Mouse (Mus musculus): ENCODE measurements around the gene Dirc2. TPM values are rescaled to one million over a fixed set of nuclear protein-coding genes. Genes with fewer than 3 reads are reported as not detected.

Gene Dirc2
- polyA plus RNA-seq, 1 experiment from 2014 or later: 20.1 TPM

- Histone ChIP-seq H3K36me3 (ENCODE audit: control insufficient read depth, insufficient read depth, low read length) (no peaks in the 10 kb centered on the region), H3K4me3 (ENCODE audit: control insufficient read depth in 1 of 2, insufficient read depth in 1 of 2, low read depth in 1 of 2, low read length in 2 of 2) (no peak overlapping the region), H3K27ac (replicated peaks in 1 of 2; ENCODE audit: control insufficient read depth in 1 of 2, insufficient read depth in 1 of 2, low read depth in 2 of 2, low read length in 2 of 2) (no peak overlapping the region), H3K4me1 (ENCODE audit: control insufficient read depth in 2 of 2, insufficient read depth in 2 of 2, low read length in 2 of 2) (peaks cover 10 to 24% of the 10 kb centered on the region in 2 experiments), H3K4me2 (ENCODE audit: low read length) (peak overlapping the region; percentile 98; the same call in 1 of the 2 replicates), H3K27me3 (ENCODE audit: control insufficient read depth, insufficient read depth, low read length) (no peaks in the 10 kb centered on the region), H3K9me3 (ENCODE audit: control insufficient read depth, low read length) (no peaks in the 10 kb centered on the region), H3K9ac (ENCODE audit: low read length) (no peak overlapping the region)
- WGBS: 86% methylated on average over 5 of the region's 5 CpGs
- no peak for ATAC-seq (ENCODE audit: insufficient number of reproducible peaks, insufficient read depth, low FRiP score, low read depth)
These were observed 2.5 kb upstream of the Dirc2 start for GRCm38 (mm10) chr16:35771606-35772005.

GRCm38 (mm10) chr16:35771141-35771540 lies 2.0 kb upstream of the Dirc2 start:
- WGBS: 22% methylated on average over 8 of the region's 8 CpGs
- no peak overlapping the region for H3K27ac ChIP-seq (replicated peaks in 1 of 2; ENCODE audit: control insufficient read depth in 1 of 2, insufficient read depth in 1 of 2, low read depth in 2 of 2, low read length in 2 of 2)
- no peaks in the 10 kb centered on the region for H3K9me3 ChIP-seq (ENCODE audit: control insufficient read depth, low read length)
- H3K4me2 ChIP-seq (ENCODE audit: low read length): peak overlapping the region; percentile 98
- H3K27me3 ChIP-seq (ENCODE audit: control insufficient read depth, insufficient read depth, low read length): no peaks in the 10 kb centered on the region
- no peak for ATAC-seq (ENCODE audit: insufficient number of reproducible peaks, insufficient read depth, low FRiP score, low read depth)
- H3K36me3 ChIP-seq (ENCODE audit: control insufficient read depth, insufficient read depth, low read length): no peaks in the 10 kb centered on the region
- H3K9ac ChIP-seq (ENCODE audit: low read length): 0 out of 2 replicates have a peak overlapping the region, but pooled peaks have one; percentile 11
- peak overlapping the region; percentile 9 to 79; a peak in 2 of 4 replicates for H3K4me3 ChIP-seq (ENCODE audit: control insufficient read depth in 1 of 2, insufficient read depth in 1 of 2, low read depth in 1 of 2, low read length in 2 of 2)
- H3K4me1 ChIP-seq (ENCODE audit: control insufficient read depth in 2 of 2, insufficient read depth in 2 of 2, low read length in 2 of 2): peaks cover 8 to 21% of the 10 kb centered on the region in 2 experiments; a peak in 3 of 4 replicates

- peaks cover 8 to 21% of the 10 kb centered on the region in 2 experiments; a peak in 3 of 4 replicates for H3K4me1 ChIP-seq (ENCODE audit: control insufficient read depth in 2 of 2, insufficient read depth in 2 of 2, low read length in 2 of 2)
These were observed 912 bp upstream of the Dirc2 start, which contains the start of gene Hspbap1 for GRCm38 (mm10) chr16:35769878-35770657. Gene Hspbap1 (plus strand): TSS chr16:35770375.

GRCm38 (mm10) chr16:35768469-35768784 lies 729 bp downstream of the Dirc2 start:
- H3K27ac ChIP-seq (replicated peaks in 1 of 2; ENCODE audit: control insufficient read depth in 1 of 2, insufficient read depth in 1 of 2, low read depth in 2 of 2, low read length in 2 of 2): no peak overlapping the region
- H3K9me3 ChIP-seq (ENCODE audit: control insufficient read depth, low read length): no peaks in the 10 kb centered on the region
- H3K27me3 ChIP-seq (ENCODE audit: control insufficient read depth, insufficient read depth, low read length): no peaks in the 10 kb centered on the region
- peak overlapping the region; percentile 92 for H3K9ac ChIP-seq (ENCODE audit: low read length)
- ATAC-seq (ENCODE audit: insufficient number of reproducible peaks, insufficient read depth, low FRiP score, low read depth): no peak
- peaks cover 12 to 29% of the 10 kb centered on the region in 2 experiments for H3K4me1 ChIP-seq (ENCODE audit: control insufficient read depth in 2 of 2, insufficient read depth in 2 of 2, low read length in 2 of 2)
- 32% methylated on average over 6 of the region's 6 CpGs for WGBS
- no peaks in the 10 kb centered on the region for H3K36me3 ChIP-seq (ENCODE audit: control insufficient read depth, insufficient read depth, low read length)
- peak overlapping the region; percentile 69 to 79 for H3K4me3 ChIP-seq (ENCODE audit: control insufficient read depth in 1 of 2, insufficient read depth in 1 of 2, low read depth in 1 of 2, low read length in 2 of 2)
- H3K4me2 ChIP-seq (ENCODE audit: low read length): peak overlapping the region; percentile 98

More at GRCm38 (mm10) chr16:35769878-35770657, 912 bp upstream of the Dirc2 start, which contains the start of gene Hspbap1:
- H3K27ac ChIP-seq (replicated peaks in 1 of 2; ENCODE audit: control insufficient read depth in 1 of 2, insufficient read depth in 1 of 2, low read depth in 2 of 2, low read length in 2 of 2): peak within 1 kb of the TSS in 1 of 2 experiments; percentile 61; a peak in 3 of 4 replicates
- H3K4me2 ChIP-seq (ENCODE audit: low read length): peak within 1 kb of the TSS; percentile 98
- H3K9ac ChIP-seq (ENCODE audit: low read length): peak within 1 kb of the TSS; percentile 92
- H3K4me3 ChIP-seq (ENCODE audit: control insufficient read depth in 1 of 2, insufficient read depth in 1 of 2, low read depth in 1 of 2, low read length in 2 of 2): peak within 1 kb of the TSS; percentile 79 to 83
- H3K36me3 ChIP-seq (ENCODE audit: control insufficient read depth, insufficient read depth, low read length): no peaks in the 10 kb centered on the region
- ATAC-seq (ENCODE audit: insufficient number of reproducible peaks, insufficient read depth, low FRiP score, low read depth): peak; percentile 44
- H3K9me3 ChIP-seq (ENCODE audit: control insufficient read depth, low read length): no peaks in the 10 kb centered on the region
- WGBS: under 1% methylated on average over 51 of the region's 51 CpGs
- no peaks in the 10 kb centered on the region for H3K27me3 ChIP-seq (ENCODE audit: control insufficient read depth, insufficient read depth, low read length)

GRCm38 (mm10) chr16:35766366-35766765 lies 2.8 kb downstream of the Dirc2 start:
- no peak for ATAC-seq (ENCODE audit: insufficient number of reproducible peaks, insufficient read depth, low FRiP score, low read depth)
- no peaks in the 10 kb centered on the region for H3K36me3 ChIP-seq (ENCODE audit: control insufficient read depth, insufficient read depth, low read length)
- H3K4me1 ChIP-seq (ENCODE audit: control insufficient read depth in 2 of 2, insufficient read depth in 2 of 2, low read length in 2 of 2): peaks cover 12 to 31% of the 10 kb centered on the region in 2 experiments
- H3K27ac ChIP-seq (replicated peaks in 1 of 2; ENCODE audit: control insufficient read depth in 1 of 2, insufficient read depth in 1 of 2, low read depth in 2 of 2, low read length in 2 of 2): no peak overlapping the region
- 86% methylated on average over 3 of the region's 3 CpGs for WGBS
- no peak overlapping the region for H3K4me3 ChIP-seq (ENCODE audit: control insufficient read depth in 1 of 2, insufficient read depth in 1 of 2, low read depth in 1 of 2, low read length in 2 of 2)
- no peaks in the 10 kb centered on the region for H3K9me3 ChIP-seq (ENCODE audit: control insufficient read depth, low read length)
- H3K27me3 ChIP-seq (ENCODE audit: control insufficient read depth, insufficient read depth, low read length): no peaks in the 10 kb centered on the region
- H3K4me2 ChIP-seq (ENCODE audit: low read length): no peak overlapping the region
- H3K9ac ChIP-seq (ENCODE audit: low read length): no peak overlapping the region

GRCm38 (mm10) chr16:35765449-35765848 lies 3.7 kb downstream of the Dirc2 start:
- no peaks in the 10 kb centered on the region for H3K36me3 ChIP-seq (ENCODE audit: control insufficient read depth, insufficient read depth, low read length)
- no peak overlapping the region for H3K4me3 ChIP-seq (ENCODE audit: control insufficient read depth in 1 of 2, insufficient read depth in 1 of 2, low read depth in 1 of 2, low read length in 2 of 2)
- no peak overlapping the region for H3K27ac ChIP-seq (replicated peaks in 1 of 2; ENCODE audit: control insufficient read depth in 1 of 2, insufficient read depth in 1 of 2, low read depth in 2 of 2, low read length in 2 of 2)
- no peak overlapping the region for H3K4me2 ChIP-seq (ENCODE audit: low read length)
- peaks cover 8 to 22% of the 10 kb centered on the region in 2 experiments for H3K4me1 ChIP-seq (ENCODE audit: control insufficient read depth in 2 of 2, insufficient read depth in 2 of 2, low read length in 2 of 2)
- H3K9ac ChIP-seq (ENCODE audit: low read length): no peak overlapping the region
- no peaks in the 10 kb centered on the region for H3K27me3 ChIP-seq (ENCODE audit: control insufficient read depth, insufficient read depth, low read length)
- no peaks in the 10 kb centered on the region for H3K9me3 ChIP-seq (ENCODE audit: control insufficient read depth, low read length)
- no peak for ATAC-seq (ENCODE audit: insufficient number of reproducible peaks, insufficient read depth, low FRiP score, low read depth)
- WGBS: 62% methylated on average over 2 of the region's 2 CpGs

- no peak overlapping the region for H3K4me3 ChIP-seq (ENCODE audit: control insufficient read depth in 1 of 2, insufficient read depth in 1 of 2, low read depth in 1 of 2, low read length in 2 of 2)
- ATAC-seq (ENCODE audit: insufficient number of reproducible peaks, insufficient read depth, low FRiP score, low read depth): no peak
- no peak overlapping the region for H3K9ac ChIP-seq (ENCODE audit: low read length)
- H3K4me1 ChIP-seq (ENCODE audit: control insufficient read depth in 2 of 2, insufficient read depth in 2 of 2, low read length in 2 of 2): peaks cover 8 to 22% of the 10 kb centered on the region in 2 experiments
- H3K9me3 ChIP-seq (ENCODE audit: control insufficient read depth, low read length): no peaks in the 10 kb centered on the region
- no peak overlapping the region for H3K4me2 ChIP-seq (ENCODE audit: low read length)
- no peaks in the 10 kb centered on the region for H3K36me3 ChIP-seq (ENCODE audit: control insufficient read depth, insufficient read depth, low read length)
- no peak overlapping the region for H3K27ac ChIP-seq (replicated peaks in 1 of 2; ENCODE audit: control insufficient read depth in 1 of 2, insufficient read depth in 1 of 2, low read depth in 2 of 2, low read length in 2 of 2)
- WGBS: 84% methylated on average over 1 of the region's 1 CpGs
- H3K27me3 ChIP-seq (ENCODE audit: control insufficient read depth, insufficient read depth, low read length): no peaks in the 10 kb centered on the region
These were observed 4.2 kb downstream of the Dirc2 start for GRCm38 (mm10) chr16:35764941-35765340.
